Mouse (Mus musculus): ENCODE data around the gene Slc17a4.

DNA sequence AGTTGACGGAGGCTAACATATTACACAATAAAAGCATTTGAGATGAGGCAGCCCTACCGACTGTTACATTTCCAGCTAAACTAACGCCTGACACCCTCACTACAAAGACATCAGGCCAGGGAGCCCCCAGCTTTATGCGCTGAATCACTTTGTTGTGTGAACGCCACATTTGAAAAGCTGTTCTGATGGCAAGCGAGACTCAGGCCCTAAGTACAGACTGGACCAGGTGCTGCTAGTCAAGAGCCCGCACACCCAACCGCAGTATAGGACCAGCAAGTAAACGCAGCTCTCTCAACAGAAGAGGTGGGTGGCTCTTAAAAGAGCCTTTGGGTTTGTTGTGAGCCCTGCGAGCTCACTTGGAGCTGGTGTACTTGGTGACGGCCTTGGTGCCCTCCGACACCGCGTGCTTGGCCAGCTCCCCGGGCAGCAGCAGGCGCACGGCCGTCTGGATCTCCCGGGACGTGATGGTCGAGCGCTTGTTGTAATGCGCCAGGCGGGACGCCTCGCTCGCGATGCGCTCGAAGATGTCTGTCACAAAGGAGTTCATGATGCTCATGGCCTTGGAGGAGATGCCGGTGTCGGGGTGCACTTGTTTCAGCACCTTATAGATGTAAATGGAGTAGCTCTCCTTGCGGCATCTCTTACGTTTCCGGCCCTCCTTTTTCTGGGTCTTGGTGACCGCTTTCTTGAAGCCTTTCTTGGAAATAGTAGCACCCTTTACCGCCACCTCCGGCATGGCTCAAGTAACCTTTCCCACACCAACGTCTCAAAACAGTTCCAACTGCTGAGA, 18.8 kb upstream of the Slc17a4 start, which contains the start of gene Hist1h2ba:
- no peak for TF ChIP-seq CTCF (IDR thresholded peaks at IDR 0.05; ENCODE audit: borderline replicate concordance, insufficient read depth, low read length)
- TF ChIP-seq POLR2A (IDR thresholded peaks at IDR 0.05; ENCODE audit: low read depth, low read length) = no peak
